Mouse (Mus musculus) ES-E14 (cell line): ENCODE data around the gene Hook2.

Source experiments
- CHD2 ChIP-seq: IDR thresholded peaks from 2 replicates; pipeline ENCODE4 v1.6.1; 2014; ENCODE audit warnings: mild to moderate bottlenecking, low read depth, low read length, inconsistent platforms
- HCFC1 ChIP-seq: IDR thresholded peaks from 2 replicates; pipeline ENCODE4 v1.6.1; 2012; ENCODE audit warnings: low read length, inconsistent platforms, borderline replicate concordance; ENCODE audit not compliant: insufficient read depth
- MAFK ChIP-seq: IDR thresholded peaks from 2 replicates; pipeline ENCODE4 v1.6.1; 2014; ENCODE audit warnings: mild to moderate bottlenecking, low read depth, low read length, inconsistent platforms; ENCODE audit not compliant: insufficient read depth
- ZC3H11A ChIP-seq: IDR thresholded peaks from 2 replicates; pipeline ENCODE4 v1.6.1; 2012; ENCODE audit warnings: low read depth, mild to moderate bottlenecking, inconsistent platforms, low read length, borderline replicate concordance
- ZNF384 ChIP-seq: IDR thresholded peaks from 2 replicates; pipeline ENCODE4 v1.6.1; 2012; ENCODE audit warnings: low read depth, low read length, inconsistent platforms

- TF ChIP-seq MAFK, result no peak
- TF ChIP-seq ZNF384, result no peak
- TF ChIP-seq ZC3H11A, result no peak
- TF ChIP-seq CHD2, result no peak
- TF ChIP-seq HCFC1, result no peak
These were observed 30.6 kb upstream of the Hook2 start for GRCm38 (mm10) chr8:84959811-84960210.
